ENCODE assay signal across 18 mouse cellular contexts in genomic region chr14:21013800-21014334, GRCm38 (mm10).
"Had no signal": no experiment of that assay in that cellular context is flagged by ENCODE, and none has a peak within 500 bp of the region (broad histone marks: within the 10 kb centered on the region; RNA-seq: fewer than 3 reads in every experiment).

No protein-coding gene starts in this region.

- DNase-seq: lung, adult 18-20 months; lung, embryonic 14.5 days; lung, postnatal 10 days; lung, postnatal 4 days; midbrain, embryonic 14.5 days; retina, postnatal 1 day; right cerebral cortex, adult 18-20 months; right cerebral cortex, postnatal 25 days; right cerebral cortex, postnatal 4 days; spleen, adult 18-20 months; thymus, postnatal 14 days; thymus, postnatal 36 days had no signal

- H3K27ac ChIP-seq: liver, embryonic 14.5 days; midbrain, embryonic 12.5 days; neural tube, embryonic 13.5 days; neural tube, embryonic 15.5 days had no signal

- H3K9me3 ChIP-seq: midbrain, embryonic 12.5 days; neural tube, embryonic 13.5 days; neural tube, embryonic 15.5 days had no signal

- H3K4me3 ChIP-seq: midbrain, embryonic 12.5 days; myocyte; neural tube, embryonic 13.5 days; neural tube, embryonic 15.5 days had no signal

- H3K4me2 ChIP-seq: lung, embryonic 14.5 days; midbrain, embryonic 12.5 days; neural tube, embryonic 13.5 days; neural tube, embryonic 15.5 days had no signal

- H3K9ac ChIP-seq: liver, embryonic 14.5 days; lung, embryonic 14.5 days; midbrain, embryonic 12.5 days; neural tube, embryonic 13.5 days; neural tube, embryonic 15.5 days had no signal

- ATAC-seq: midbrain, embryonic 16.5 days had no signal

- H3K4me1 ChIP-seq: midbrain, embryonic 12.5 days; neural tube, embryonic 13.5 days; neural tube, embryonic 15.5 days had no signal

- H3K27me3 ChIP-seq: midbrain, embryonic 12.5 days; neural tube, embryonic 13.5 days; neural tube, embryonic 15.5 days had no signal
